Mouse (Mus musculus) CH12.LX (cell line): ENCODE measurements around the gene Tpra1. TPM values are rescaled to one million over a fixed set of nuclear protein-coding genes. Genes with fewer than 3 reads are reported as not detected.

ENCODE experiments used
- DNase-seq: peaks from one replicate; pipeline ENCODE4 v3.0.0-alpha.2; 2013; ENCODE audit errors: extremely low read depth
- H3K27ac ChIP-seq: 2 replicates; pipeline ENCODE4 v1.5.1; 2012; ENCODE audit warnings: low read depth, mild to moderate bottlenecking, control low read depth, moderate library complexity; ENCODE audit not compliant: insufficient read depth
- H3K27me3 ChIP-seq: replicated peaks from 2 replicates; pipeline ENCODE3; 2012; ENCODE audit warnings: inconsistent platforms
- H3K36me3 ChIP-seq, 2 experiments: replicated peaks in 1 of 2; 2 replicates each; pipeline versions ENCODE3 to v1.6.1; 2012; ENCODE audit warnings: inconsistent platforms in 1 of 2, low read length in 1 of 2, mild to moderate bottlenecking in 1 of 2, mixed read lengths in 1 of 2, moderate library complexity in 1 of 2; ENCODE audit not compliant: control insufficient read depth in 1 of 2, insufficient read depth in 1 of 2
- H3K4me1 ChIP-seq, 2 experiments: 2 replicates each; pipeline ENCODE4 v1.6.1; 2012; ENCODE audit warnings: inconsistent platforms in 1 of 2, moderate library complexity in 1 of 2; ENCODE audit not compliant: insufficient read depth in 2 of 2, control insufficient read depth in 1 of 2
- H3K4me2 ChIP-seq: 2 replicates; pipeline ENCODE4 v1.6.1; 2012; ENCODE audit warnings: low read depth, mild to moderate bottlenecking, control low read depth; ENCODE audit not compliant: poor library complexity, insufficient read depth, severe bottlenecking
- H3K4me3 ChIP-seq, 3 experiments: fragments of 150-350 bp in 1 of 3; sonication (generic) in 1 of 3; replicated peaks in 1 of 3; 2 replicates each; pipeline versions ENCODE3 to v1.5.1; 2011 to 2012; ENCODE audit warnings: low read depth in 2 of 3, low read length in 2 of 3, mild to moderate bottlenecking in 2 of 3, moderate library complexity in 2 of 3, control low read depth in 1 of 3, improper control_type of control experiment in 1 of 3, inconsistent platforms in 1 of 3, mixed read lengths in 1 of 3; ENCODE audit not compliant: poor library complexity in 1 of 3
- H3K79me2 ChIP-seq: replicated peaks from 2 replicates; pipeline ENCODE4 v1.6.1; 2012; ENCODE audit warnings: mild to moderate bottlenecking, moderate library complexity; ENCODE audit not compliant: control insufficient read depth, poor library complexity, insufficient read depth, severe bottlenecking; ENCODE audit errors: extremely low read depth
- H3K9ac ChIP-seq: 2 replicates; pipeline ENCODE4 v1.6.1; 2012; ENCODE audit warnings: low read depth, mild to moderate bottlenecking, control low read depth, moderate library complexity; ENCODE audit not compliant: insufficient read depth
- H3K9me3 ChIP-seq: replicated peaks from 2 replicates; pipeline ENCODE3; 2012; ENCODE audit warnings: low read length, inconsistent platforms, mixed read lengths
- BHLHE40 ChIP-seq: IDR thresholded peaks from 2 replicates; pipeline ENCODE4 v1.6.1; 2011; ENCODE audit warnings: mild to moderate bottlenecking, low read depth, low read length, improper control_type of control experiment
- CHD1 ChIP-seq: IDR thresholded peaks from 2 replicates; pipeline ENCODE4 v1.6.1; 2012; ENCODE audit warnings: low read depth, low read length, improper control_type of control experiment, inconsistent platforms
- E2F4 ChIP-seq: IDR thresholded peaks from 2 replicates; pipeline ENCODE4 v1.6.1; 2011; ENCODE audit warnings: low read depth, low read length, improper control_type of control experiment; ENCODE audit not compliant: insufficient replicate concordance
- ELF1 ChIP-seq: IDR thresholded peaks from 2 replicates; pipeline ENCODE4 v1.6.1; 2014; ENCODE audit warnings: low read depth, mild to moderate bottlenecking, inconsistent platforms, low read length, improper control_type of control experiment
- ETS1 ChIP-seq: conservative IDR thresholded peaks from 2 replicates; pipeline ENCODE4 v1.6.1; 2012; ENCODE audit warnings: low read depth, mild to moderate bottlenecking, inconsistent platforms, low read length, improper control_type of control experiment, moderate library complexity
- JUN ChIP-seq: IDR thresholded peaks from 2 replicates; pipeline ENCODE4 v1.6.1; 2011; ENCODE audit warnings: low read depth, mild to moderate bottlenecking, low read length, improper control_type of control experiment, moderate library complexity; ENCODE audit not compliant: insufficient read depth
- KAT2A ChIP-seq: IDR thresholded peaks from 2 replicates; pipeline ENCODE4 v1.6.1; 2012; ENCODE audit warnings: low read length, improper control_type of control experiment, inconsistent platforms; ENCODE audit not compliant: insufficient replicate concordance
- MAFK ChIP-seq: IDR thresholded peaks from 2 replicates; pipeline ENCODE4 v1.6.1; 2011; ENCODE audit warnings: low read length, improper control_type of control experiment; ENCODE audit not compliant: insufficient replicate concordance
- MAX ChIP-seq: IDR thresholded peaks from 2 replicates; pipeline ENCODE4 v1.6.1; 2011; ENCODE audit warnings: low read length, improper control_type of control experiment
- MYC ChIP-seq: IDR thresholded peaks from 2 replicates; pipeline ENCODE4 v1.6.1; 2011; ENCODE audit warnings: low read depth, mild to moderate bottlenecking, improper control_type of control experiment, low read length
- NELFE ChIP-seq: IDR thresholded peaks from 2 replicates; pipeline ENCODE4 v1.6.1; 2011; ENCODE audit warnings: low read depth, low read length, improper control_type of control experiment
- RAD21 ChIP-seq: IDR thresholded peaks from 2 replicates; pipeline ENCODE4 v1.6.1; 2011; ENCODE audit warnings: low read depth, mild to moderate bottlenecking, low read length, improper control_type of control experiment, moderate library complexity
- SIN3A ChIP-seq: IDR thresholded peaks from 2 replicates; pipeline ENCODE4 v1.6.1; 2012; ENCODE audit warnings: low read length, improper control_type of control experiment, inconsistent platforms
- SMC3 ChIP-seq: IDR thresholded peaks from 2 replicates; pipeline ENCODE4 v1.6.1; 2011; ENCODE audit warnings: low read depth, low read length, improper control_type of control experiment
- ZKSCAN1 ChIP-seq: IDR thresholded peaks from 2 replicates; pipeline ENCODE4 v1.6.1; 2012; ENCODE audit warnings: low read depth, inconsistent platforms, low read length, improper control_type of control experiment, borderline replicate concordance
- dilution Hi-C: fragments of 300-500 bp; cut with MboI; formaldehyde crosslinking; loops from 2 replicates; pipeline ENCODE4 v1.14.3; 2020; ENCODE audit warnings: low sequenced_read_pairs; ENCODE audit not compliant: extremely low pct_unique_long_range_greater_than_20kb, extremely low pct_ligation_motif_present
- in situ Hi-C: fragments of 300-500 bp; cut with MboI; formaldehyde crosslinking; loops from 3 replicates; pipeline ENCODE4 v1.14.3; 2019; ENCODE audit warnings: low sequenced_read_pairs, low pct_ligation_motif_present, low pct_unique_long_range_greater_than_20kb, mixed read lengths
- polyA plus RNA-seq: library from polyadenylated mRNA; unstranded; fragments of >175 nt; gene quantifications from 2 replicates; pipeline ENCODE4 v1.2.1, GENCODE M21; 2012; ENCODE audit warnings: low read depth; ENCODE audit not compliant: insufficient read length
- total RNA-seq, 2 experiments: library from RNA; depleted of rRNA; stranded (reverse); fragments of 300-350 nt in 1 of 2; fragments of >200 nt in 1 of 2; gene quantifications; 2 replicates each; pipeline ENCODE4 v1.2.3; 2012 to 2014

The Tpra1 gene
- total and polyA plus RNA-seq, 3 experiments: 9.3 to 16.0 (median 15.6) TPM

DNA sequence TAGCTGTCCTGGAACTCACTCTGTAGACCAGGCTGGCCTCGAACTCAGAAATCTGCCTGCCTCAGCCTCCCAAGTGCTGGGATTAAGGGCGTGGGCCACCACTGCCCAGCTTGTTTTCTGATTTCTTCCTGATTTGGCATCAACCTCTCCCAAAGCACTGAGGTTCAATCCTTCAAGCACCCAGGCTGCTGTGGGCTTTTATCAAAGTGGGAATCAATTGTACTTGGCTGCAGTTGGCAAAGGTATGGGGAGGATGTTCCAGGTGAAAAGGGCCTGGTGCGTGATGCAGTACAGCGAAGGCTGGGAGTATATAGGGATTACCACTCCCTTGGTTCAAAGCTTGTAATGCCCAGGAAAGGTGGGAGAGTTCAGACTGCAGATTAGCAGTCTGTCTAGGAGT, 3.0 kb upstream of the Tpra1 start:
- Histone ChIP-seq H3K9ac (no peak overlapping the region), H3K27me3 (no peaks in the 10 kb centered on the region), H3K36me3 (peaks cover 20 to 31% of the 10 kb centered on the region in 2 experiments), H3K9me3 (no peaks in the 10 kb centered on the region), H3K79me2 (peaks cover 35% of the 10 kb centered on the region)
- in situ Hi-C loops (loop anchor here (25.0 kb wide), 1 partner anchor 787 kb away; no protein-coding TSS in a partner anchor), dilution Hi-C loops (no loop called here)
- TF ChIP-seq ELF1 (no peak), ETS1 (no peak), BHLHE40 (no peak), CHD1 (no peak), JUN (no peak), MYC (no peak), KAT2A (no peak), SIN3A (no peak)
- TF ChIP-seq, all 38 proteins: peak for 0
- Histone ChIP-seq H3K4me3 (no peak overlapping the region), H3K4me1 (peaks cover 6 to 49% of the 10 kb centered on the region in 2 experiments; a peak in 3 of 4 replicates), H3K27ac (no peak overlapping the region), H3K4me2 (no peak overlapping the region)
- DNase-seq: no peak

DNA sequence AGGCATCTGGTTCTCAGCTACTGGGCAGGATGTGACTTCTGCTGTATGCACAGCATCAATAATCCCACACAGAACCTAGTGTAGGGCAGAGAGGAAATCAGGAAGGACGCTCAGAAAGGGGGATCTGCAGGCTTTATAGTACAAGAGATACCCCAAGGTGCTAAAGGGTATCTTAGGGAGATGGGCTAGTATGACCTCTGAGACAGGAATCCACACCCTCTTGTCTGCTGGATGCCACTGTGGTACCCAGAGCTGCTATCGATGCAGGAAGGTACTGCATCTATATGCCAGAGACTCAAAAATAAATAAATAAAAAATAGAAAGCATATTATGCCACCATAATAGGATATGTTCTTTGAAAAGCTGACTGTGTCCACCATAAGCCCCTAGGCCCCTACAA, 2.4 kb upstream of the Tpra1 start:
- H3K27ac ChIP-seq: no peak overlapping the region
- H3K4me2 ChIP-seq: no peak overlapping the region
- no peak overlapping the region for H3K9ac ChIP-seq
- H3K36me3 ChIP-seq: peaks cover 16 to 26% of the 10 kb centered on the region in 2 experiments
- H3K4me1 ChIP-seq: peaks cover 6 to 50% of the 10 kb centered on the region in 2 experiments; a peak in 3 of 4 replicates
- H3K79me2 ChIP-seq: peaks cover 30% of the 10 kb centered on the region
- dilution Hi-C loops: no loop called here
- H3K27me3 ChIP-seq: no peaks in the 10 kb centered on the region
- in situ Hi-C loops: loop anchor here (25.0 kb wide), 1 partner anchor 787 kb away; no protein-coding TSS in a partner anchor
- DNase-seq: no peak
- H3K4me3 ChIP-seq: no peak overlapping the region
- TF ChIP-seq MAX (no peak), E2F4 (no peak), SMC3 (no peak), RAD21 (no peak), ETS1 (no peak), BHLHE40 (no peak), MAFK (no peak), ZKSCAN1 (no peak), NELFE (no peak)
- H3K9me3 ChIP-seq: no peaks in the 10 kb centered on the region
